Mouse (Mus musculus) lung, adult 2 months (tissue): ENCODE measurements around the gene Ndufb2.

ENCODE experiments used
- CTCF ChIP-seq: fragments of 200-500 bp; IDR thresholded peaks from 2 replicates; pipeline ENCODE4 v1.5.1; 2011; ENCODE audit warnings: mild to moderate bottlenecking, low read length, control low read depth; ENCODE audit not compliant: insufficient read depth
- POLR2A ChIP-seq: fragments of 200-500 bp; IDR thresholded peaks from 2 replicates; pipeline ENCODE4 v1.6.1; 2011; ENCODE audit warnings: low read depth, mild to moderate bottlenecking, control low read depth, low read length, borderline replicate concordance; ENCODE audit errors: extremely low read depth

GRCm38 (mm10) chr6:39551981-39552636 is 40.3 kb upstream of the Ndufb2 start:
- TF ChIP-seq POLR2A (no peak), CTCF (no peak)
